Mouse (Mus musculus) lung, embryonic 15.5 days (tissue): ENCODE measurements around the gene Ptprf. TPM values are rescaled to one million over a fixed set of nuclear protein-coding genes. Genes with fewer than 3 reads are reported as not detected.
A peak's percentile ranks its signal among the peaks of the same experiment; 100 is the strongest.

Source experiments
- ATAC-seq: fragments of 200-750 bp; cut with Nextera tagmentation; 2 replicates; pipeline ENCODE4 v1.8.0; 2017; ENCODE audit warnings: moderate number of reproducible peaks, borderline replicate concordance; ENCODE audit not compliant: low FRiP score, low TSS enrichment; ENCODE audit errors: extremely low read depth
- H3K27ac ChIP-seq: fragments of 300-500 bp; sonication (generic); 2 replicates; pipeline ENCODE4 v1.5.1; 2015; ENCODE audit warnings: moderate library complexity, mild to moderate bottlenecking, inconsistent platforms
- H3K27me3 ChIP-seq: fragments of 300-500 bp; sonication (generic); 2 replicates; pipeline ENCODE4 v1.6.1; 2015; ENCODE audit warnings: inconsistent platforms
- H3K36me3 ChIP-seq: fragments of 300-500 bp; sonication (generic); 2 replicates; pipeline ENCODE4 v1.6.1; 2015; ENCODE audit warnings: inconsistent platforms
- H3K4me1 ChIP-seq: fragments of 300-500 bp; sonication (generic); 2 replicates; pipeline ENCODE4 v1.6.1; 2015; ENCODE audit warnings: inconsistent platforms
- H3K4me2 ChIP-seq: fragments of 300-500 bp; sonication (generic); 2 replicates; pipeline ENCODE4 v1.6.1; 2015; ENCODE audit warnings: inconsistent platforms, mild to moderate bottlenecking, moderate library complexity
- H3K4me3 ChIP-seq: fragments of 300-500 bp; sonication (generic); 2 replicates; pipeline ENCODE4 v1.5.1; 2015; ENCODE audit warnings: mild to moderate bottlenecking, inconsistent platforms
- H3K9ac ChIP-seq: fragments of 300-500 bp; sonication (generic); 2 replicates; pipeline ENCODE4 v1.6.1; 2015; ENCODE audit warnings: inconsistent platforms
- H3K9me3 ChIP-seq: fragments of 300-500 bp; sonication (generic); 2 replicates; pipeline ENCODE4 v1.6.1; 2016; ENCODE audit warnings: inconsistent platforms
- WGBS: fragments of 180-500 bp; shearing (Covaris S2); methylation state at CpG from one replicate; pipeline ENCODE4 v1.1.7; 2015; 5-methylcytosine and 5-hydroxymethylcytosine counted together
- polyA plus RNA-seq: library from polyadenylated mRNA; unstranded; fragments of >200 nt; fragmentation: Nextera tagmentation; extraction: Ambion mirVana; gene quantifications from 2 replicates; pipeline ENCODE4 v1.2.1, GENCODE M21; 2015

Ptprf gene
- polyA plus RNA-seq, 1 experiment from 2014 or later, result 82.9 TPM

- H3K27ac ChIP-seq, result no peak overlapping the region
- 84% methylated on average over 5 of the region's 5 CpGs for WGBS
- no peak overlapping the region for H3K4me2 ChIP-seq
- H3K36me3 ChIP-seq, result peaks cover 45% of the 10 kb centered on the region
- no peak overlapping the region for H3K9ac ChIP-seq
- H3K4me1 ChIP-seq, result peaks cover 15% of the 10 kb centered on the region
- no peaks in the 10 kb centered on the region for H3K27me3 ChIP-seq
- no peak overlapping the region for H3K4me3 ChIP-seq
- no peaks in the 10 kb centered on the region for H3K9me3 ChIP-seq
- no peak for ATAC-seq
Measured at GRCm38 (mm10) chr4:118254953-118255352, 36.3 kb downstream of the Ptprf start.

- 79% methylated on average over 3 of the region's 3 CpGs for WGBS
- Histone ChIP-seq H3K27me3 (no peaks in the 10 kb centered on the region), H3K9me3 (no peaks in the 10 kb centered on the region), H3K36me3 (peaks cover 40% of the 10 kb centered on the region), H3K4me3 (no peak overlapping the region), H3K27ac (no peak overlapping the region), H3K9ac (no peak overlapping the region), H3K4me1 (no peaks in the 10 kb centered on the region), H3K4me2 (no peak overlapping the region)
- ATAC-seq, result no peak
Measured at GRCm38 (mm10) chr4:118247323-118247722, 43.9 kb downstream of the Ptprf start.

- no peaks in the 10 kb centered on the region for H3K9me3 ChIP-seq
- H3K36me3 ChIP-seq, result peaks cover 29% of the 10 kb centered on the region
- 87% methylated on average over 14 of the region's 14 CpGs for WGBS
- H3K9ac ChIP-seq, result no peak overlapping the region
- no peak for ATAC-seq
- H3K4me1 ChIP-seq, result no peaks in the 10 kb centered on the region
- H3K27me3 ChIP-seq, result no peaks in the 10 kb centered on the region
- H3K27ac ChIP-seq, result no peak overlapping the region
- H3K4me3 ChIP-seq, result no peak overlapping the region
- H3K4me2 ChIP-seq, result no peak overlapping the region
Measured at GRCm38 (mm10) chr4:118245847-118246246, 45.4 kb downstream of the Ptprf start.

GRCm38 (mm10) chr4:118243791-118244190 is 47.4 kb downstream of the Ptprf start:
- H3K27me3 ChIP-seq, result no peaks in the 10 kb centered on the region
- H3K4me3 ChIP-seq, result no peak overlapping the region
- peaks cover 30% of the 10 kb centered on the region for H3K36me3 ChIP-seq
- H3K4me1 ChIP-seq, result no peaks in the 10 kb centered on the region
- H3K4me2 ChIP-seq, result no peak overlapping the region
- ATAC-seq, result no peak
- no peaks in the 10 kb centered on the region for H3K9me3 ChIP-seq
- H3K27ac ChIP-seq, result no peak overlapping the region
- no peak overlapping the region for H3K9ac ChIP-seq
- WGBS, result 69% methylated on average over 7 of the region's 7 CpGs

GRCm38 (mm10) chr4:118243298-118243697 is 47.9 kb downstream of the Ptprf start:
- Histone ChIP-seq H3K4me3 (no peak overlapping the region), H3K36me3 (peaks cover 34% of the 10 kb centered on the region), H3K4me2 (no peak overlapping the region), H3K27me3 (no peaks in the 10 kb centered on the region), H3K9me3 (no peaks in the 10 kb centered on the region), H3K27ac (no peak overlapping the region), H3K4me1 (no peaks in the 10 kb centered on the region), H3K9ac (no peak overlapping the region)
- WGBS, result 90% methylated on average over 11 of the region's 11 CpGs
- ATAC-seq, result no peak

- Histone ChIP-seq H3K4me3 (no peak overlapping the region), H3K4me2 (no peak overlapping the region), H3K9me3 (no peaks in the 10 kb centered on the region), H3K27ac (peak overlapping the region; percentile 16), H3K27me3 (no peaks in the 10 kb centered on the region), H3K36me3 (peaks cover 41% of the 10 kb centered on the region), H3K4me1 (no peaks in the 10 kb centered on the region), H3K9ac (no peak overlapping the region)
- 55% methylated on average over 16 of the region's 16 CpGs for WGBS
- ATAC-seq, result no peak
Measured at GRCm38 (mm10) chr4:118239960-118240689, 51.1 kb downstream of the Ptprf start.

- Histone ChIP-seq H3K27ac (no peak overlapping the region), H3K4me3 (no peak overlapping the region), H3K36me3 (peaks cover 46% of the 10 kb centered on the region), H3K27me3 (no peaks in the 10 kb centered on the region), H3K4me2 (no peak overlapping the region), H3K9ac (no peak overlapping the region), H3K4me1 (no peaks in the 10 kb centered on the region), H3K9me3 (no peaks in the 10 kb centered on the region)
- ATAC-seq, result no peak
- WGBS, result 84% methylated on average over 6 of the region's 6 CpGs
Measured at GRCm38 (mm10) chr4:118238666-118239065, 52.5 kb downstream of the Ptprf start.

GRCm38 (mm10) chr4:118236871-118237270 is 54.3 kb downstream of the Ptprf start:
- Histone ChIP-seq H3K27me3 (no peaks in the 10 kb centered on the region), H3K36me3 (peaks cover 51% of the 10 kb centered on the region), H3K4me1 (no peaks in the 10 kb centered on the region), H3K27ac (no peak overlapping the region), H3K4me3 (no peak overlapping the region), H3K4me2 (no peak overlapping the region), H3K9ac (no peak overlapping the region), H3K9me3 (no peaks in the 10 kb centered on the region)
- 86% methylated on average over 9 of the region's 9 CpGs for WGBS
- no peak for ATAC-seq

GRCm38 (mm10) chr4:118234711-118235388 is 56.4 kb downstream of the Ptprf start:
- H3K36me3 ChIP-seq, result peaks cover 59% of the 10 kb centered on the region
- WGBS, result 58% methylated on average over 11 of the region's 11 CpGs
- no peaks in the 10 kb centered on the region for H3K27me3 ChIP-seq
- no peak overlapping the region for H3K27ac ChIP-seq
- H3K9me3 ChIP-seq, result no peaks in the 10 kb centered on the region
- H3K4me1 ChIP-seq, result peaks cover 9% of the 10 kb centered on the region
- no peak overlapping the region for H3K4me2 ChIP-seq
- no peak for ATAC-seq
- no peak overlapping the region for H3K4me3 ChIP-seq
- H3K9ac ChIP-seq, result no peak overlapping the region

GRCm38 (mm10) chr4:118233886-118234285 is 57.3 kb downstream of the Ptprf start:
- Histone ChIP-seq H3K36me3 (peaks cover 58% of the 10 kb centered on the region), H3K27me3 (no peaks in the 10 kb centered on the region), H3K4me1 (peaks cover 12% of the 10 kb centered on the region), H3K4me3 (no peak overlapping the region), H3K4me2 (no peak overlapping the region), H3K27ac (no peak overlapping the region), H3K9ac (no peak overlapping the region), H3K9me3 (no peaks in the 10 kb centered on the region)
- no peak for ATAC-seq
- 81% methylated on average over 2 of the region's 2 CpGs for WGBS

GRCm38 (mm10) chr4:118231861-118232260 is 59.3 kb downstream of the Ptprf start:
- Histone ChIP-seq H3K9ac (no peak overlapping the region), H3K27me3 (no peaks in the 10 kb centered on the region), H3K4me2 (no peak overlapping the region), H3K4me3 (no peak overlapping the region), H3K4me1 (peaks cover 13% of the 10 kb centered on the region), H3K27ac (no peak overlapping the region), H3K9me3 (no peaks in the 10 kb centered on the region), H3K36me3 (peaks cover 41% of the 10 kb centered on the region)
- WGBS, result 84% methylated on average over 6 of the region's 6 CpGs
- no peak for ATAC-seq

- Histone ChIP-seq H3K4me1 (peaks cover 13% of the 10 kb centered on the region), H3K4me3 (no peak overlapping the region), H3K27me3 (no peaks in the 10 kb centered on the region), H3K27ac (peak overlapping the region; percentile 82), H3K9me3 (no peaks in the 10 kb centered on the region), H3K9ac (no peak overlapping the region), H3K4me2 (no peak overlapping the region), H3K36me3 (peaks cover 43% of the 10 kb centered on the region)
- ATAC-seq, result peak; percentile 69
- WGBS, result 59% methylated on average over 6 of the region's 6 CpGs
Measured at GRCm38 (mm10) chr4:118229035-118229770, 62.0 kb downstream of the Ptprf start.
